Mouse (Mus musculus) ovary, adult 18-20 months (tissue): Measurements from ENCODE around the gene Slc45a2.
"Not testable (repeated sequence)": the region's sequence is repeated elsewhere in the genome, so short reads cannot be mapped to it uniquely, and the experiment has no call there.

Experiments
- DNase-seq: peaks from one replicate; pipeline ENCODE4 v3.0.0; 2022; ENCODE audit warnings: low spot score, mixed read lengths

Slc45a2 gene

GRCm38 (mm10) chr15:11000421-11000820, at the start of gene Slc45a2:
Slc45a2 (plus strand) TSS chr15:11000721.
- no peak for DNase-seq

- no peak for DNase-seq
Observed at GRCm38 (mm10) chr15:10951951-10952759, 48.4 kb upstream of the Slc45a2 start, which contains the start of gene C1qtnf3. C1qtnf3 (plus strand) TSS chr15:10952332.

GRCm38 (mm10) chr15:10952760-10953305, 47.7 kb upstream of the Slc45a2 start:
- no peak for DNase-seq

GRCm38 (mm10) chr15:10953465-10953864, 47.1 kb upstream of the Slc45a2 start:
- no peak for DNase-seq

GRCm38 (mm10) chr15:10954381-10955016, 46.0 kb upstream of the Slc45a2 start:
- no peak for DNase-seq

- DNase-seq, result no peak
Observed at GRCm38 (mm10) chr15:10955156-10955555, 45.4 kb upstream of the Slc45a2 start.

GRCm38 (mm10) chr15:10956706-10957105, 43.8 kb upstream of the Slc45a2 start:
- DNase-seq, result no peak

- no peak for DNase-seq
Observed at GRCm38 (mm10) chr15:10959277-10960026, 41.1 kb upstream of the Slc45a2 start.

GRCm38 (mm10) chr15:10960267-10960666, 40.3 kb upstream of the Slc45a2 start:
- DNase-seq, result no peak

- no peak for DNase-seq
Observed at GRCm38 (mm10) chr15:10962601-10963000, 37.9 kb upstream of the Slc45a2 start.

- no peak for DNase-seq
Observed at GRCm38 (mm10) chr15:10969439-10969838, 31.1 kb upstream of the Slc45a2 start.

GRCm38 (mm10) chr15:10970777-10971176, 29.7 kb upstream of the Slc45a2 start:
- no peak for DNase-seq

- no peak for DNase-seq
Observed at GRCm38 (mm10) chr15:10977151-10977550, 23.4 kb upstream of the Slc45a2 start.

- DNase-seq, result no peak
Observed at GRCm38 (mm10) chr15:10980712-10981111, 19.8 kb upstream of the Slc45a2 start.

- peak; percentile 77 for DNase-seq
Observed at GRCm38 (mm10) chr15:10981377-10982063, 19.0 kb upstream of the Slc45a2 start, which contains the start of gene Amacr. Amacr (plus strand) TSS chr15:10981756.

GRCm38 (mm10) chr15:10982064-10982435, 18.5 kb upstream of the Slc45a2 start:
- DNase-seq, result no peak

GRCm38 (mm10) chr15:10985756-10986155, 14.8 kb upstream of the Slc45a2 start:
- DNase-seq, result no peak

- not testable (repeated sequence) for DNase-seq
Observed at GRCm38 (mm10) chr15:10986477-10986876, 14.0 kb upstream of the Slc45a2 start.

GRCm38 (mm10) chr15:10990411-10990810, 10.1 kb upstream of the Slc45a2 start:
- no peak for DNase-seq

GRCm38 (mm10) chr15:10991566-10991965, 9.0 kb upstream of the Slc45a2 start:
- DNase-seq, result no peak

GRCm38 (mm10) chr15:10999832-11000231, 689 bp upstream of the Slc45a2 start:
- DNase-seq, result no peak

- no peak for DNase-seq
Observed at GRCm38 (mm10) chr15:11003791-11004190, 3.3 kb downstream of the Slc45a2 start.
